Mouse (Mus musculus): ENCODE results near the gene Colgalt2.
A peak's percentile ranks its signal among the peaks of the same experiment; 100 is the strongest.

The Colgalt2 gene

GRCm38 (mm10) chr1:152537186-152537585 is 137.6 kb downstream of the Colgalt2 start:
- DNase-seq (ENCODE audit: low spot score): no peak

- DNase-seq (ENCODE audit: low spot score): no peak
These were observed 139.2 kb downstream of the Colgalt2 start for GRCm38 (mm10) chr1:152538817-152539216.

- DNase-seq (ENCODE audit: low spot score): no peak
These were observed 140.8 kb downstream of the Colgalt2 start for GRCm38 (mm10) chr1:152540304-152540887.

GRCm38 (mm10) chr1:152542747-152543378 is 143.2 kb downstream of the Colgalt2 start:
- DNase-seq (ENCODE audit: low spot score): no peak

- no peak for DNase-seq (ENCODE audit: low spot score)
These were observed 144.0 kb downstream of the Colgalt2 start for GRCm38 (mm10) chr1:152543449-152544159.

- no peak for DNase-seq (ENCODE audit: low spot score)
These were observed 149.6 kb downstream of the Colgalt2 start for GRCm38 (mm10) chr1:152549061-152549738.

GRCm38 (mm10) chr1:152550544-152550943 is 150.9 kb downstream of the Colgalt2 start:
- DNase-seq (ENCODE audit: low spot score): no peak

GRCm38 (mm10) chr1:152550973-152551372 is 151.3 kb downstream of the Colgalt2 start:
- no peak for DNase-seq (ENCODE audit: low spot score)

GRCm38 (mm10) chr1:152553912-152554547 is 154.4 kb downstream of the Colgalt2 start:
- no peak for DNase-seq (ENCODE audit: low spot score)

- peak; percentile 58 for DNase-seq (ENCODE audit: low spot score)
These were observed 156.4 kb downstream of the Colgalt2 start for GRCm38 (mm10) chr1:152555944-152556573.

- DNase-seq (ENCODE audit: low spot score): peak; percentile 15
These were observed 157.1 kb downstream of the Colgalt2 start for GRCm38 (mm10) chr1:152556576-152557281.
